ENCODE assay signal across 10 mouse cellular contexts in genomic region chr9:40449610-40450416, GRCm38 (mm10).
DNase-seq lines count a peak whose midpoint lies in the region; ATAC-seq lines count a peak whose summit lies in the region.
"Had no signal": no experiment of that assay in that cellular context is flagged by ENCODE, and none has a peak within 500 bp of the region (broad histone marks: within the 10 kb centered on the region; RNA-seq: fewer than 3 reads in every experiment).

No protein-coding gene starts in this region.

- H3K4me2 ChIP-seq in intestine, embryonic 16.5 days (ENCODE audit: low read depth, low read length): no peak overlapping the region
- H3K4me2 ChIP-seq: lung, embryonic 14.5 days had no signal

- peak; percentile 87 for DNase-seq in heart, adult 11 months
- DNase-seq in heart, postnatal 25 days (ENCODE audit: low spot score): no peak
- peak; percentile 53 to 72 for DNase-seq in right cerebral cortex, adult 2 months (ENCODE audit: low spot score in 2 of 2)
- no peak for DNase-seq in layer of hippocampus, adult 11-12 months (ENCODE audit: low spot score)
- DNase-seq in urinary bladder, postnatal 4 days (ENCODE audit: low spot score in 2 of 2): no peak
- DNase-seq: gastrocnemius, postnatal 36 days; lung, embryonic 14.5 days had no signal

- no peak overlapping the region for H3K27ac ChIP-seq in intestine, embryonic 16.5 days (ENCODE audit: low read length)

- WGBS in intestine, embryonic 16.5 days: 65% methylated on average over 10 of the region's 10 CpGs

- peak; percentile 57 for ATAC-seq in CD4-positive, CD25-positive, alpha-beta regulatory T cell, adult 4 months
- peak; percentile 65 for ATAC-seq in inflammation-experienced regulatory T-cells, adult 6 months
- no peak for ATAC-seq in intestine, embryonic 16.5 days

- H3K4me1 ChIP-seq in intestine, embryonic 16.5 days (ENCODE audit: control insufficient read depth, insufficient read depth, low read length): peaks cover 4% of the 10 kb centered on the region

- no peak overlapping the region for H3K9ac ChIP-seq in intestine, embryonic 16.5 days (ENCODE audit: low read depth, low read length)
- H3K9ac ChIP-seq: lung, embryonic 14.5 days had no signal

- intact Hi-C loops in heart, postnatal 25 days (cut with DNase I): loop anchor here (5.0 kb wide), 1 partner anchor 132 kb away; no protein-coding TSS in a partner anchor

- no peaks in the 10 kb centered on the region for H3K9me3 ChIP-seq in intestine, embryonic 16.5 days (ENCODE audit: control insufficient read depth, low read length)

- no peak overlapping the region for H3K4me3 ChIP-seq in intestine, embryonic 16.5 days (ENCODE audit: low read length)

- H3K36me3 ChIP-seq in intestine, embryonic 16.5 days (ENCODE audit: control insufficient read depth, insufficient read depth, low read length): no peaks in the 10 kb centered on the region

- no peaks in the 10 kb centered on the region for H3K27me3 ChIP-seq in intestine, embryonic 16.5 days (replicated peaks; ENCODE audit: control insufficient read depth, insufficient read depth, low read length)

Comparison
In these comparisons a context has a peak if more than half of its experiments do, and no peak if none do; other contexts are left out.
1. DNase-seq: peak in heart, adult 11 months (single experiment) and right cerebral cortex, adult 2 months (2 of 2); none in heart, postnatal 25 days (single experiment), layer of hippocampus, adult 11-12 months (single experiment) and urinary bladder, postnatal 4 days (0 of 2).